Mouse (Mus musculus) regulatory T cell (primary cell): ENCODE data around the gene Banp.

Experiments
- in situ Hi-C: fragments of 300-600 bp; cut with MboI, MseI; formaldehyde crosslinking; loops from one replicate; pipeline ENCODE4 v1.15.1; 2025; ENCODE audit warnings: high pct_unique_total_duplicates

The Banp gene

GRCm38 (mm10) chr8:121949222-121949800 lies at the start of gene Banp:
Gene Banp, plus strand, starts transcription at chr8:121949750.
- in situ Hi-C loops: loop anchor here (5.0 kb wide), 1 partner anchor 37 kb away; no protein-coding TSS in a partner anchor

GRCm38 (mm10) chr8:121901498-121902236 lies 47.9 kb upstream of the Banp start:
- in situ Hi-C loops: loop anchor here (5.0 to 25.0 kb wide), 2 partner anchors 49 to 789 kb away; partner anchors contain the start of genes Foxc2 and Mthfsd

DNA sequence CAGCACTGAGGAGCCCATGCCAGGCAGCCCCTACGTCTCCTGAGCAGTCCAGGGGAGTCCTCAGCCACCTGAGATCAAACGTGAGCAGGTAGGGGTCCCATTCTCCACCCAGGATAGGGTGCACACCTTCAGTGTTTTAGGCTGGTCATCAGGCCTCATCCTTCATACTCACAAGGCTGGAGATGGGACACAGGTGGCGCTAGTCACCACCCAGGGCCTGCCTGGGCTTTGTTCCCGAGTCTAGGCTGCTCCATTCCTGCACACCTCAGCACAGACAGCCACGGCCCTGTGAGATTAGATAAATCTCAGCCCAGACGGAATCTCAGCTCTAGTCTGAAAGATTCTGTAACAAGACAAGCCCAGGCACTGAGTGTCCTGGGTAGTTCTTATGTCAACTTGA lies 45.6 kb upstream of the Banp start:
- in situ Hi-C loops: loop anchor here (5.0 to 25.0 kb wide), 2 partner anchors 52 to 792 kb away; partner anchors contain the start of genes Foxc2 and Mthfsd

GRCm38 (mm10) chr8:121904999-121905398 lies 44.6 kb upstream of the Banp start:
- in situ Hi-C loops: loop anchor here (5.0 to 25.0 kb wide), 2 partner anchors 53 to 793 kb away; partner anchors contain the start of genes Foxc2 and Mthfsd

GRCm38 (mm10) chr8:121905420-121905819 lies 44.1 kb upstream of the Banp start:
- in situ Hi-C loops: loop anchor here (25.0 kb wide), 1 partner anchor 793 kb away; the partner anchor contains the start of genes Foxc2 and Mthfsd

GRCm38 (mm10) chr8:121905864-121906263 lies 43.7 kb upstream of the Banp start:
- in situ Hi-C loops: loop anchor here (25.0 kb wide), 1 partner anchor 794 kb away; the partner anchor contains the start of genes Foxc2 and Mthfsd

DNA sequence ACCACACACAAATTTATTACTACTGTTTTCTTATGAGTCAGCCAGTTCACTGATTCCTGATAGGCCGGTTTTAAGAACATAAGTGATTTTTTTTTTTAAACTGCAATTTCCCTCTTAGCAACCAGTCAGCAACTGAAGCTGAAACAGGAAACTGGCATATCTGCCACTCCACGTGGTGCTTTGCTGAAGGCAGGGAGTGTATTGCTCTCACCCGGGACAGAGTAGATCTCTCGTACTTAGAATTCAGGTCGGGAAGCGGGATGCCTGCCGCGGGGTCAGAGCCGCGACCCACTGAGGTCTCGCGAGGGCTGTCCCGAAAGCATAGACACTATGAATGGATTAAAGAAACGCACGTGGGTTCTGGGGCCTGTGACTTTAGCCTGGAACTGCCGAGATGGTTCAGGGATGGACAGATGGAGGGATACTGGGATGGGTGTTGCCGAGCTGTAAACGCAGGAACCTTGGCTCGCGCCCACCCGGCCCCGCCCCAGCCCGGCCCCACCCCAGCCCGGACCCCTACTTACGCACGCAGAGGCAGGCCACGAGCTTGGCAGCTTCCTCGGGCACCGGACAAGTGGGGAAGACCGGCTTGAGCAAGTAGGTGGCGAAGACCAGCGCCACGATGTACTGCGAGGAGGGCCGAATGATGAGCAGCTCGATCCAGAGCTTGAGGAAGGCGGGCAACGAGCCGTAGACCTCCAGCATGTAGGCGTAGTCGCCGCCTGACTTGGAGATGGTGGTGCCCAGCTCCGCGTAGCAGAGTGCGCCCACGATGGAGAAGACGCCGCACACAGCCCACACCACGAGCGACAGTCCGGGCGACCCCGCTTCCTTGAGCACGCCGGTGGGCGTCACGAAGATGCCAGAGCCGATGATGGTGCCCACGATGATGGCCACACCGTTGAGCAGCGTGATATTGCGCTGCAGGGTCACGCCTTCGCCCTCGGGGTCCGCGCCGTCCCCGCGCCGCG lies 42.7 kb upstream of the Banp start:
- in situ Hi-C loops: loop anchor here (25.0 kb wide), 1 partner anchor 795 kb away; the partner anchor contains the start of genes Foxc2 and Mthfsd

GRCm38 (mm10) chr8:121907587-121908248 lies 41.8 kb upstream of the Banp start, which contains the start of gene Slc7a5:
Gene Slc7a5, minus strand, starts transcription at chr8:121907694.
- in situ Hi-C loops: loop anchor here (25.0 kb wide), 1 partner anchor 795 kb away; the partner anchor contains the start of genes Foxc2 and Mthfsd

DNA sequence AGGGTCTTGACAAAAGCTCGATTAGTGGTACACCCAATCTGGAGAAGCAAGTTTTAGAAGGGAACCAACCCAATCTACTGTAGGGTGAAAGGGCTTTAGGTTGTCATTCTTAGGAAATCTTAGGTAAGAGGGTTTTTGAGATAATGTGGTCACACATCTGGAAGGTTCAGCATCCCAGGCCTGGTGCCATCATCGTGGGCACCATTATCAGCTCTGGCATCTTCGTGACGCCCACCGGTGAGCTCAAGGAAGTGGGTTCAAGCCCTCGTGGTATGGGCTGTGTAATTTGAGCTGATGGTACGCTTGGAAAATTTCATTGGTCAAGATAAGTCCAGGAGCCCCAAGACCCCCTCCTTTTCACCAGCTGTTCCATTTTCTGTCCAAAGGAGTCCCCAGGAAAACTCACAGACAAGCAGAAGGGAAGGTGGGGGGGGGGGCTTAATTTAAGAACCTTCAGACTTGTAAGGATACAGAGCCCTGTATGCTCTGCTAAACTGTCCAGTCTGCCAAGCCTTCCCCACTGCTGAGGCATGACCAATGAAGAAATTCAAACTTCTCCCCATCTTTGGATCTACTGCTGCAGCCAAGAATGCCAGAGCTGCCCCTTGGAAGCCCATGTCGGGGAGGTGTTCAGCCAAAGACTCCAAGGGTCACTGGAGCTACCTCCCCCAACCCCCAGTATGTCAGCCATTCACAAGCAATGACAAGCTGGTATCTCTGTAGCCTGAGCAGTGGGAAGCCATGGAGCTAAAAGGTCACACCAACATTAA lies 41.0 kb upstream of the Banp start:
- in situ Hi-C loops: loop anchor here (25.0 kb wide), 1 partner anchor 796 kb away; the partner anchor contains the start of genes Foxc2 and Mthfsd

DNA sequence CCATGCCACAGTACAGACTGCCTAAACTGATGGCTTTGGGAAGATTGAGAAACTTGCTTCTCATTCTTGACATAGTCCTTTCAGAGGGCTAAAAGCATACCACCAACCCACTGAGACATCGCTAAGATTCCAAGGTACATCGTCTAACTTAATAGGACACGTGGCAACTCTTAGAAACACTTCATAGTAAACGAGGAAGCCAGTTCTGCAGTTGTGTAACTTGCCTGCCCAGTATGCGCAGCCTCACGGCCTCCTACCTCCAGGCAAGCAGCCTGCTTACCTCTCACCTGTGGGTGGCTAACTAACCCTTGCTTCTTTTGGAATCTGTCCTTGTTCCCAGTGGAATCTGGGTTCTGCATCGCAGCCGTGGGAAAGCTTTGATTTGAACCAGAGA lies 40.4 kb upstream of the Banp start:
- in situ Hi-C loops: loop anchor here (25.0 kb wide), 1 partner anchor 797 kb away; the partner anchor contains the start of genes Foxc2 and Mthfsd

GRCm38 (mm10) chr8:121909663-121910062 lies 39.9 kb upstream of the Banp start:
- in situ Hi-C loops: loop anchor here (5.0 to 25.0 kb wide), 2 partner anchors 38 to 797 kb away; partner anchors contain the start of genes Banp, Foxc2 and Mthfsd

DNA sequence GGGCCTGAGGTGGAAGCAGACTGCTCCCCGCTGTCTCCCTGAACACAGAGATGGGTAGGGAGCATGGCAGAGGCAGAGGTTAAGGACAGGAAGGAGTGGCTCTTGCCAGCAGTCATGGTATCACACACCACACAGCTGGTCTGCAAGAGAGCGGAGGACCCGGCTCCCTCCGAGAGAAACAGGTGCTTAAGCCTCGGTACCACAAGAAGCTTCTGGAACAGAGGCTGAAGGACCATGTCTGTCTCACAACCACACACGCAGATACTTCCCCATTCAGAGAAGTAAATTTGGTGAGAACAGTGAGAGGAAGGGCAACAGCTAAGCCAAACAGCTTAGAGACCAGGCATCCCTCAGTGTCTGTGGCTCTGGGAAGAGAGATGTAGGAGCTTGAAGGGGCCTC lies 38.1 kb upstream of the Banp start:
- in situ Hi-C loops: loop anchor here (5.0 to 25.0 kb wide), 2 partner anchors 36 to 799 kb away; partner anchors contain the start of genes Banp, Foxc2 and Mthfsd

DNA sequence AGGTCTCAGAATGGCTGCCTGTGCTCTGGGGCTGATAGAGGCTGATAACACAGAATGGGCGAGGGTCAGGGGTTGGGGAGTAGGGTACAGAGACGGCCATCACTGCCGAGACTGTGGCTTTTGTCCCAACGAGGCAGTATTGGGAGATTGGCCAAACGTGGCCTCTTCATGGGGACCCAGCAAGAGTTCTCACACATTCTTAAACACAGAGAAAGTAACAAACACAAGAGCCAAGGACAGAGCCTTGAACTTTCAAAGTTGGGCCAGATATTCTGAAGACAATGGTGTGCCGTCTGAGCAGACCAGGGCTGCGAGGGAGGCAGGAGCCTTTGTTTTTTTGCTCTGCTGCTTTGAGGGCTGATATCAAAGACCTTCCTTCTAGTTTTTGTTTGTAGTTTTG lies 37.6 kb upstream of the Banp start:
- in situ Hi-C loops: loop anchor here (5.0 to 25.0 kb wide), 2 partner anchors 35 to 800 kb away; partner anchors contain the start of genes Banp, Foxc2 and Mthfsd

GRCm38 (mm10) chr8:121912831-121913230 lies 36.7 kb upstream of the Banp start:
- in situ Hi-C loops: loop anchor here (5.0 to 25.0 kb wide), 2 partner anchors 34 to 801 kb away; partner anchors contain the start of genes Banp, Foxc2 and Mthfsd

GRCm38 (mm10) chr8:121913378-121913777 lies 36.2 kb upstream of the Banp start:
- in situ Hi-C loops: loop anchor here (5.0 to 25.0 kb wide), 2 partner anchors 34 to 801 kb away; partner anchors contain the start of genes Banp, Foxc2 and Mthfsd

DNA sequence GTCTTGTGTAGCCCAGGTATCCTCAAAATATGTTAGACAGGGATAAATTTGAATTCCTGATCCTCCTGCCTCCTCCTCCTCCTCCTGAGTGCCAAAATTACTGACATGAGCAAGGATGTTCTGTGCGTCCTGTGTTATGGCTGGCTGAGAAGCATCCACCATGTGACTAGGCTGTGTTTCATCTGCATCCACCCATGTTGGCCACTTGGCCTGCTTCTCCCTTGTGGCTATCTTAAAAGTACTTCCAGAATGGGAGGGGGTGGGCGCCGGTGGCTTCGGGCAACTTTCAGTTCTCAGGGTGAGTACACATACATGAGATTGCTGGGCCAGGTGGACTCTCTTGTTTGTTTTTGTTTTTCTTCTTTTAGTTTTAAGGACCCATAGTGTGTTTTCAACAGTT lies 30.4 kb upstream of the Banp start:
- in situ Hi-C loops: loop anchor here (25.0 kb wide), 1 partner anchor 807 kb away; the partner anchor contains the start of genes Foxc2 and Mthfsd

- in situ Hi-C loops: loop anchor here (25.0 kb wide), 1 partner anchor 807 kb away; the partner anchor contains the start of genes Foxc2 and Mthfsd
These were observed 29.8 kb upstream of the Banp start for GRCm38 (mm10) chr8:121919731-121920130.

DNA sequence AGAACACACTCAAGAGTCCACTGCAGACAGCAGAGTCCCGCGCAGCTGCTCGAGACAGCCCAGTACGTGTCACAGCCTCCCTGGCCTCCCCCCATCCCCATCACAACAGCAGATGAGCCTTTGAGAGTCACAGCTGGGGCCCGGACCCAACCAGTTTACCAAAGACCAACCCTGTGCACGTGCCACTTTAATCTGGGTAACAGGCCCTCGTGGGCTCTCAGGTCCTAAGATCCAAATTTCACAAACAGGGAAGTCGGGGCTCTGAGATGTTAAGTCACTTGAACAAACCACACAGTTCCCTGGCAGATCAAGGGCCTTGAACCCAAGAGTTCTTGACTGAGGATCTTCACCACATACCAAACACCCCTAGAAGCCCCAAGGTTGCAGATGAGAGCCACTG lies 28.0 kb upstream of the Banp start:
- in situ Hi-C loops: loop anchor here (25.0 kb wide), 1 partner anchor 809 kb away; the partner anchor contains the start of genes Foxc2 and Mthfsd

- in situ Hi-C loops: loop anchor here (25.0 kb wide), 1 partner anchor 810 kb away; the partner anchor contains the start of genes Foxc2 and Mthfsd
These were observed 27.4 kb upstream of the Banp start for GRCm38 (mm10) chr8:121922101-121922500.
